Mouse (Mus musculus) thymus, adult 2 months (tissue): ENCODE measurements around the gene Trit1.

Source experiments
- CTCF ChIP-seq: fragments of 200-500 bp; IDR thresholded peaks from 2 replicates; pipeline ENCODE4 v1.5.1; 2012; ENCODE audit warnings: mild to moderate bottlenecking, control low read depth, low read length, moderate library complexity, borderline replicate concordance; ENCODE audit not compliant: control insufficient read depth, poor library complexity, insufficient read depth; ENCODE audit errors: extremely low read depth
- POLR2A ChIP-seq: fragments of 200-500 bp; IDR thresholded peaks from 2 replicates; pipeline ENCODE4 v1.6.1; 2012; ENCODE audit warnings: mild to moderate bottlenecking, low read length, control low read depth, moderate library complexity; ENCODE audit not compliant: control insufficient read depth, poor library complexity, insufficient read depth; ENCODE audit errors: extremely low read depth

- TF ChIP-seq CTCF, result no peak
- no peak for TF ChIP-seq POLR2A
Observed at GRCm38 (mm10) chr4:122981238-122981637, 35.2 kb upstream of the Trit1 start.
